Mouse (Mus musculus) heart, postnatal 25 days (tissue): ENCODE results near the gene Msrb2. TPM values are rescaled to one million over a fixed set of nuclear protein-coding genes. Genes with fewer than 3 reads are reported as not detected.

Experiments
- DNase-seq: peaks from one replicate; pipeline ENCODE4 v3.0.0; 2022; ENCODE audit warnings: low spot score
- intact Hi-C: fragments of 180-260 bp; cut with DNase I; formaldehyde crosslinking; loops from one replicate; pipeline ENCODE4 v1.15.1; 2025
- total RNA-seq, 2 experiments: library from RNA; stranded (reverse); gene quantifications; 2 replicates each; pipeline ENCODE4 v1.2.3; 2021

Gene Msrb2
- total RNA-seq, 2 experiments from 2014 or later = 59.2 to 64.0 TPM

DNA sequence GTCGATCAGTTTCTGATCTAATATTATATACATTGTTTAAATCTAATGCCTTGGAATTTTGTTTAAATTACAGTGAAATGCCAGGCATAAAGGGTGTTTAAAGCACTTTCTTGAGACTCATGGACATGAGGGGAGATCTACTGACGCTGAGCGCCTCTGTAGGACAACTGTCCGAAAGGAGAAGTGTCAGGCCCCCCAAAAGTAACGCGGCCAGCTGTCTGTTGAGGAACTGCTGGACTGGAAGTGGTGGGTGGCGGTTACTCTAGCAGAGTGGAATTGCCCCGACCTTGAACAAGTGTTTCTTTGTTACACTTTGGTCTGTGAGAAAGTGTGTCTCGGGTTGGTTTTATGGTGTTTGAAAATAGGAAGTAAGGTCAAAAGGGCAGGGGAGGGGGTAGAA lies 73.1 kb downstream of the Msrb2 start:
- DNase-seq = no peak
- intact Hi-C loops = no loop called here

Other genes starting within 250 kb of the Msrb2 start
- gene Armc3, start 172.1 kb upstream of the Msrb2 start, total RNA-seq = not detected
- gene Ptf1a, start 74.2 kb downstream of the Msrb2 start, total RNA-seq = not detected
- not detected for gene 4921504E06Rik, start 182.5 kb downstream of the Msrb2 start, total RNA-seq